Mouse (Mus musculus) midbrain, postnatal 0 days (tissue): ENCODE data around the gene Tmem132d. TPM values are rescaled to one million over a fixed set of nuclear protein-coding genes. Genes with fewer than 3 reads are reported as not detected.

Experiments
- ATAC-seq: fragments of 200-750 bp; cut with Nextera tagmentation; 2 replicates; pipeline ENCODE4 v1.8.0; 2017; ENCODE audit warnings: moderate number of reproducible peaks, mild to moderate bottlenecking, moderate TSS enrichment, moderate library complexity; ENCODE audit not compliant: low FRiP score
- DNase-seq: peaks from one replicate; pipeline ENCODE4 v3.0.0-alpha.2; 2015; ENCODE audit warnings: low spot score
- H3K27ac ChIP-seq: fragments of 300-500 bp; sonication (generic); 2 replicates; pipeline ENCODE4 v1.5.1; 2014; ENCODE audit warnings: low read depth, mild to moderate bottlenecking, low read length, mixed read lengths
- H3K27me3 ChIP-seq: fragments of 300-500 bp; sonication (generic); 2 replicates; pipeline ENCODE4 v1.6.1; 2014; ENCODE audit warnings: low read length, control low read depth, mixed read lengths; ENCODE audit not compliant: insufficient read depth
- H3K36me3 ChIP-seq: fragments of 300-500 bp; sonication (generic); 2 replicates; pipeline ENCODE4 v1.6.1; 2014; ENCODE audit warnings: low read length, control low read depth, mixed read lengths; ENCODE audit not compliant: insufficient read depth
- H3K4me1 ChIP-seq: fragments of 300-500 bp; sonication (generic); 2 replicates; pipeline ENCODE4 v1.6.1; 2014; ENCODE audit warnings: mild to moderate bottlenecking, control low read depth, antibody characterized with exemption, low read length, mixed read lengths; ENCODE audit not compliant: insufficient read depth
- H3K4me2 ChIP-seq: fragments of 300-500 bp; sonication (generic); 2 replicates; pipeline ENCODE4 v1.6.1; 2014; ENCODE audit warnings: low read depth, mild to moderate bottlenecking, low read length, mixed read lengths; ENCODE audit not compliant: poor library complexity, severe bottlenecking
- H3K4me3 ChIP-seq: fragments of 300-500 bp; sonication (generic); 2 replicates; pipeline ENCODE4 v1.5.1; 2014; ENCODE audit warnings: low read depth, mild to moderate bottlenecking, low read length, moderate library complexity
- H3K9ac ChIP-seq: fragments of 300-500 bp; sonication (generic); replicated peaks from 2 replicates; pipeline ENCODE4 v1.6.1; 2014; ENCODE audit warnings: mild to moderate bottlenecking, low read length, moderate library complexity, mixed read lengths; ENCODE audit not compliant: poor library complexity, severe bottlenecking
- H3K9me3 ChIP-seq: fragments of 300-500 bp; sonication (generic); 2 replicates; pipeline ENCODE4 v1.6.1; 2016; ENCODE audit warnings: low read length, control low read depth
- CTCF ChIP-seq: IDR thresholded peaks from 2 replicates; pipeline ENCODE4 v1.5.1; 2016; ENCODE audit warnings: antibody characterized with exemption, mild to moderate bottlenecking
- WGBS: fragments of 180-500 bp; shearing (Covaris S2); extraction: QIAGEN DNeasy Blood & Tissue Kit; methylation state at CpG from one replicate; pipeline ENCODE4 v1.1.7; 2014; 5-methylcytosine and 5-hydroxymethylcytosine counted together
- polyA plus RNA-seq: library from polyadenylated mRNA; unstranded; fragments of >200 nt; fragmentation: Nextera tagmentation; extraction: Ambion mirVana; gene quantifications from 2 replicates; pipeline ENCODE4 v1.2.1, GENCODE M21; 2015
- total RNA-seq: library from RNA; depleted of rRNA; stranded (reverse); fragments of >200 nt; gene quantifications from 2 replicates; pipeline ENCODE4 v1.2.3, GENCODE M21; 2014

The Tmem132d gene
- total and polyA plus RNA-seq, 2 experiments from 2014 or later: 4.0 to 14.7 TPM

- no peak overlapping the region for H3K27ac ChIP-seq
- H3K4me2 ChIP-seq: no peak overlapping the region
- H3K9me3 ChIP-seq: no peaks in the 10 kb centered on the region
- 80% methylated on average over 2 of the region's 2 CpGs for WGBS
- H3K4me3 ChIP-seq: no peak overlapping the region
- H3K9ac ChIP-seq: no peak overlapping the region
- no peak for TF ChIP-seq CTCF
- ATAC-seq (no peak), DNase-seq (no peak)
- H3K27me3 ChIP-seq: no peaks in the 10 kb centered on the region
- no peaks in the 10 kb centered on the region for H3K4me1 ChIP-seq
- no peaks in the 10 kb centered on the region for H3K36me3 ChIP-seq
These were observed 360.3 kb downstream of the Tmem132d start for GRCm38 (mm10) chr5:128072616-128073015.

- 68% methylated on average over 9 of the region's 9 CpGs for WGBS
- Histone ChIP-seq H3K9me3 (no peaks in the 10 kb centered on the region), H3K36me3 (no peaks in the 10 kb centered on the region), H3K4me2 (no peak overlapping the region), H3K4me1 (no peaks in the 10 kb centered on the region), H3K27ac (no peak overlapping the region), H3K27me3 (no peaks in the 10 kb centered on the region), H3K9ac (no peak overlapping the region), H3K4me3 (no peak overlapping the region)
- no peak for TF ChIP-seq CTCF
- no peak for DNase-seq
- ATAC-seq: no peak
These were observed 391.1 kb downstream of the Tmem132d start for GRCm38 (mm10) chr5:128041781-128042180.

- Histone ChIP-seq H3K4me3 (no peak overlapping the region), H3K9ac (no peak overlapping the region), H3K9me3 (no peaks in the 10 kb centered on the region), H3K27me3 (no peaks in the 10 kb centered on the region), H3K4me2 (no peak overlapping the region), H3K4me1 (no peaks in the 10 kb centered on the region), H3K27ac (no peak overlapping the region), H3K36me3 (no peaks in the 10 kb centered on the region)
- DNase-seq (no peak), ATAC-seq (no peak)
- 89% methylated on average over 6 of the region's 6 CpGs for WGBS
- TF ChIP-seq CTCF: no peak
These were observed 392.8 kb downstream of the Tmem132d start for GRCm38 (mm10) chr5:128040036-128040435.

DNA sequence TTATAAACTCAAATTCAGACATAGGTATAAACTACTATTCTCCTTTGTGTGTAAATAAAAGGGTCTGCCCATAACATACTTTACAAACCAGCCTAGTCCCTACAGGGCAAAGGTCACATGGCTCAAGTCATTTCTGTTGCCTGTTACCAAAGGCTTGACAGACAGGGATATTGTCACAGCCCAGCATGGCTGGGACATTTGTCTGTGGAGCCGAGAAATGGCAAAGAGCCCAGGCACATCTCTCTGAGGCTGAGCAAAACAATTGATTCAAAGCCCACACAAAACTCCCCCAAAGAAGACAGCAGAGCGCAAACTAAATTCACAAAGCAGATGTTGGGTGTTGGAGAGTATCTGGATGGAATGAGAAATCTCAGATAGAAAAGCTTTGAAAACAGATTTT lies 405.8 kb downstream of the Tmem132d start:
- WGBS: 16% methylated on average over 2 of the region's 2 CpGs
- Histone ChIP-seq H3K4me1 (no peaks in the 10 kb centered on the region), H3K4me2 (no peak overlapping the region), H3K4me3 (no peak overlapping the region), H3K36me3 (no peaks in the 10 kb centered on the region), H3K27ac (no peak overlapping the region), H3K9me3 (no peaks in the 10 kb centered on the region), H3K9ac (no peak overlapping the region), H3K27me3 (no peaks in the 10 kb centered on the region)
- DNase-seq: peak; percentile 56
- TF ChIP-seq CTCF: no peak
- ATAC-seq: no peak

GRCm38 (mm10) chr5:128004666-128005065 lies 428.2 kb downstream of the Tmem132d start:
- no peak for ATAC-seq
- no peaks in the 10 kb centered on the region for H3K9me3 ChIP-seq
- no peak overlapping the region for H3K4me2 ChIP-seq
- H3K9ac ChIP-seq: no peak overlapping the region
- H3K27me3 ChIP-seq: no peaks in the 10 kb centered on the region; the same call in 1 of the 2 replicates
- DNase-seq: no peak
- no peak overlapping the region for H3K27ac ChIP-seq
- H3K36me3 ChIP-seq: no peaks in the 10 kb centered on the region
- no peaks in the 10 kb centered on the region for H3K4me1 ChIP-seq
- no peak for TF ChIP-seq CTCF
- H3K4me3 ChIP-seq: no peak overlapping the region
- 56% methylated on average over 9 of the region's 9 CpGs for WGBS

- H3K4me3 ChIP-seq: no peak overlapping the region
- H3K27me3 ChIP-seq: no peaks in the 10 kb centered on the region
- no peak overlapping the region for H3K27ac ChIP-seq
- DNase-seq (no peak), ATAC-seq (no peak)
- no peaks in the 10 kb centered on the region for H3K9me3 ChIP-seq
- H3K36me3 ChIP-seq: no peaks in the 10 kb centered on the region
- no peak overlapping the region for H3K9ac ChIP-seq
- no peak for TF ChIP-seq CTCF
- 85% methylated on average over 10 of the region's 10 CpGs for WGBS
- H3K4me1 ChIP-seq: no peaks in the 10 kb centered on the region
- no peak overlapping the region for H3K4me2 ChIP-seq
These were observed 436.2 kb downstream of the Tmem132d start for GRCm38 (mm10) chr5:127996526-127997245.
